Mouse (Mus musculus) lung, adult 18-20 months (tissue): ENCODE data around the gene Abcc4.

Source experiments
- DNase-seq, 2 experiments: peaks; one replicate each; pipeline ENCODE4 v3.0.0; 2022; ENCODE audit warnings: mixed read lengths in 2 of 2

Abcc4 gene

GRCm38 (mm10) chr14:118491300-118491699, 214.7 kb downstream of the Abcc4 start:
- no peak for DNase-seq

- DNase-seq, result no peak
These were observed 215.5 kb downstream of the Abcc4 start for GRCm38 (mm10) chr14:118490525-118490924.

GRCm38 (mm10) chr14:118486349-118486748, 219.7 kb downstream of the Abcc4 start:
- no peak for DNase-seq

- DNase-seq, result no peak
These were observed 220.4 kb downstream of the Abcc4 start for GRCm38 (mm10) chr14:118485646-118486045.

GRCm38 (mm10) chr14:118482320-118482719, 223.7 kb downstream of the Abcc4 start:
- no peak for DNase-seq

GRCm38 (mm10) chr14:118481779-118482178, 224.2 kb downstream of the Abcc4 start:
- DNase-seq, result no peak

GRCm38 (mm10) chr14:118476329-118476728, 229.7 kb downstream of the Abcc4 start:
- DNase-seq, result no peak

- no peak for DNase-seq
These were observed 230.9 kb downstream of the Abcc4 start for GRCm38 (mm10) chr14:118475100-118475454.

GRCm38 (mm10) chr14:118474226-118475099, 231.6 kb downstream of the Abcc4 start:
- DNase-seq, result peak in 1 of 2 experiments; percentile 6

- peak in 1 of 2 experiments; percentile 5 for DNase-seq
These were observed 232.2 kb downstream of the Abcc4 start for GRCm38 (mm10) chr14:118473831-118474193.

GRCm38 (mm10) chr14:118473188-118473830, 232.7 kb downstream of the Abcc4 start:
- no peak for DNase-seq

- DNase-seq, result no peak
These were observed 240.7 kb downstream of the Abcc4 start for GRCm38 (mm10) chr14:118465331-118465730.

- DNase-seq, result no peak
These were observed 241.6 kb downstream of the Abcc4 start for GRCm38 (mm10) chr14:118464401-118464800.

- DNase-seq, result no peak
These were observed 253.4 kb downstream of the Abcc4 start for GRCm38 (mm10) chr14:118452572-118452971.

- no peak for DNase-seq
These were observed 265.9 kb downstream of the Abcc4 start for GRCm38 (mm10) chr14:118440155-118440554.

GRCm38 (mm10) chr14:118437156-118437931, 268.7 kb downstream of the Abcc4 start:
- DNase-seq, result no peak

GRCm38 (mm10) chr14:118436791-118437155, 269.2 kb downstream of the Abcc4 start:
- DNase-seq, result no peak

- DNase-seq, result no peak
These were observed 270.2 kb downstream of the Abcc4 start for GRCm38 (mm10) chr14:118435676-118436330.

GRCm38 (mm10) chr14:118434842-118435241, 271.2 kb downstream of the Abcc4 start:
- no peak for DNase-seq

GRCm38 (mm10) chr14:118433848-118434247, 272.2 kb downstream of the Abcc4 start:
- no peak for DNase-seq
